Mouse (Mus musculus): ENCODE data around the gene Gm10964.

Gm10964 gene

GRCm38 (mm10) chr3:103734696-103735519 lies 4.3 kb upstream of the Gm10964 start:
- DNase-seq, result peak; percentile 58 to 75

GRCm38 (mm10) chr3:103735776-103736600 lies 3.2 kb upstream of the Gm10964 start:
- peak in 1 of 2 experiments; percentile 17 for DNase-seq

- peak; percentile 70 to 74 for DNase-seq
These were observed 2.0 kb upstream of the Gm10964 start for GRCm38 (mm10) chr3:103737061-103737754.

- peak; percentile 84 to 90 for DNase-seq
These were observed 1.2 kb upstream of the Gm10964 start, which contains the start of gene Olfml3 for GRCm38 (mm10) chr3:103737778-103738571. Olfml3 (minus strand) TSS chr3:103738001.

GRCm38 (mm10) chr3:103740342-103740741 lies 1.2 kb downstream of the Gm10964 start:
- no peak for DNase-seq

- no peak for DNase-seq
These were observed 4.0 kb downstream of the Gm10964 start for GRCm38 (mm10) chr3:103743208-103743607.

- DNase-seq, result no peak
These were observed 6.0 kb downstream of the Gm10964 start for GRCm38 (mm10) chr3:103745001-103745770.

GRCm38 (mm10) chr3:103746711-103747110 lies 7.5 kb downstream of the Gm10964 start:
- DNase-seq, result no peak

- no peak for DNase-seq
These were observed 12.4 kb downstream of the Gm10964 start for GRCm38 (mm10) chr3:103751558-103751957.

- DNase-seq, result no peak
These were observed 16.2 kb downstream of the Gm10964 start for GRCm38 (mm10) chr3:103755351-103755750.

GRCm38 (mm10) chr3:103756920-103757319 lies 17.8 kb downstream of the Gm10964 start:
- no peak for DNase-seq

- DNase-seq, result no peak
These were observed 19.3 kb downstream of the Gm10964 start for GRCm38 (mm10) chr3:103758456-103758855.

- DNase-seq, result no peak
These were observed 20.2 kb downstream of the Gm10964 start for GRCm38 (mm10) chr3:103759261-103759970.

GRCm38 (mm10) chr3:103766789-103767188 lies 27.6 kb downstream of the Gm10964 start:
- no peak for DNase-seq

GRCm38 (mm10) chr3:103771531-103772130 lies 32.5 kb downstream of the Gm10964 start:
- DNase-seq, result peak; percentile 80 to 81

- no peak for DNase-seq
These were observed 33.7 kb downstream of the Gm10964 start for GRCm38 (mm10) chr3:103772846-103773245.

- DNase-seq, result no peak
These were observed 34.3 kb downstream of the Gm10964 start for GRCm38 (mm10) chr3:103773508-103773907.

GRCm38 (mm10) chr3:103774009-103774408 lies 34.8 kb downstream of the Gm10964 start:
- DNase-seq, result no peak

- DNase-seq, result no peak
These were observed 38.8 kb downstream of the Gm10964 start for GRCm38 (mm10) chr3:103777940-103778339.

- no peak for DNase-seq
These were observed 39.5 kb downstream of the Gm10964 start for GRCm38 (mm10) chr3:103778660-103779059.
